Mouse (Mus musculus): ENCODE results near the gene Pard3b. TPM values are rescaled to one million over a fixed set of nuclear protein-coding genes. Genes with fewer than 3 reads are reported as not detected.

Gene Pard3b
- polyA plus RNA-seq, 1 experiment: 0.42 TPM

GRCm38 (mm10) chr1:62650491-62650890 is 1011.9 kb downstream of the Pard3b start:
- Histone ChIP-seq H3K4me1 (ENCODE audit: control insufficient read depth, insufficient read depth, low read length) (peaks cover 2% of the 10 kb centered on the region), H3K9ac (ENCODE audit: low read depth, poor library complexity, severe bottlenecking) (no peak overlapping the region), H3K36me3 (ENCODE audit: control insufficient read depth, insufficient read depth, low read length, poor library complexity, severe bottlenecking) (no peaks in the 10 kb centered on the region), H3K4me3 (ENCODE audit: low read depth, low read length) (no peak overlapping the region), H3K9me3 (replicated peaks; ENCODE audit: control insufficient read depth, insufficient read depth, low read length, poor library complexity, severe bottlenecking) (no peaks in the 10 kb centered on the region), H3K27ac (ENCODE audit: insufficient read depth, low read length) (no peak overlapping the region), H3K27me3 (ENCODE audit: control insufficient read depth, insufficient read depth, low read length, poor library complexity, severe bottlenecking) (no peaks in the 10 kb centered on the region; the same call in 1 of the 2 replicates)
- peak; percentile 44; the same call in 1 of the 2 replicates for TF ChIP-seq EP300 (IDR thresholded peaks at IDR 0.05; ENCODE audit: insufficient read depth, low read depth, low read length)
- TF ChIP-seq CTCF (IDR thresholded peaks at IDR 0.05; ENCODE audit: low read depth, low read length): no peak

GRCm38 (mm10) chr1:62654436-62654835 is 1015.8 kb downstream of the Pard3b start:
- no peak overlapping the region for H3K27ac ChIP-seq (ENCODE audit: insufficient read depth, low read length)
- H3K9ac ChIP-seq (ENCODE audit: low read depth, poor library complexity, severe bottlenecking): no peak overlapping the region
- H3K36me3 ChIP-seq (ENCODE audit: control insufficient read depth, insufficient read depth, low read length, poor library complexity, severe bottlenecking): no peaks in the 10 kb centered on the region
- TF ChIP-seq EP300 (IDR thresholded peaks at IDR 0.05; ENCODE audit: insufficient read depth, low read depth, low read length): no peak
- no peak for TF ChIP-seq POLR2A (IDR thresholded peaks at IDR 0.05; ENCODE audit: insufficient read depth, low read length)
- TF ChIP-seq CTCF (IDR thresholded peaks at IDR 0.05; ENCODE audit: low read depth, low read length): no peak
- H3K4me1 ChIP-seq (ENCODE audit: control insufficient read depth, insufficient read depth, low read length): peaks cover 2% of the 10 kb centered on the region
- no peak overlapping the region for H3K4me3 ChIP-seq (ENCODE audit: low read depth, low read length)
- H3K27me3 ChIP-seq (ENCODE audit: control insufficient read depth, insufficient read depth, low read length, poor library complexity, severe bottlenecking): no peaks in the 10 kb centered on the region; the same call in 1 of the 2 replicates
- no peaks in the 10 kb centered on the region for H3K9me3 ChIP-seq (replicated peaks; ENCODE audit: control insufficient read depth, insufficient read depth, low read length, poor library complexity, severe bottlenecking)

- Histone ChIP-seq H3K27me3 (ENCODE audit: control insufficient read depth, insufficient read depth, low read length, poor library complexity, severe bottlenecking) (no peaks in the 10 kb centered on the region; the same call in 1 of the 2 replicates), H3K9ac (ENCODE audit: low read depth, poor library complexity, severe bottlenecking) (no peak overlapping the region), H3K4me1 (ENCODE audit: control insufficient read depth, insufficient read depth, low read length) (no peaks in the 10 kb centered on the region), H3K9me3 (replicated peaks; ENCODE audit: control insufficient read depth, insufficient read depth, low read length, poor library complexity, severe bottlenecking) (no peaks in the 10 kb centered on the region), H3K36me3 (ENCODE audit: control insufficient read depth, insufficient read depth, low read length, poor library complexity, severe bottlenecking) (no peaks in the 10 kb centered on the region), H3K27ac (ENCODE audit: insufficient read depth, low read length) (no peak overlapping the region), H3K4me3 (ENCODE audit: low read depth, low read length) (no peak overlapping the region)
- TF ChIP-seq POLR2A (IDR thresholded peaks at IDR 0.05; ENCODE audit: insufficient read depth, low read length): no peak
- TF ChIP-seq CTCF (IDR thresholded peaks at IDR 0.05; ENCODE audit: low read depth, low read length): no peak
- TF ChIP-seq EP300 (IDR thresholded peaks at IDR 0.05; ENCODE audit: insufficient read depth, low read depth, low read length): 0 out of 2 replicates have a peak, but pooled peaks have one; percentile 13
Measured at GRCm38 (mm10) chr1:62664960-62665645, 1026.5 kb downstream of the Pard3b start.

GRCm38 (mm10) chr1:62665771-62666730 is 1027.4 kb downstream of the Pard3b start:
- no peak overlapping the region for H3K27ac ChIP-seq (ENCODE audit: insufficient read depth, low read length)
- H3K4me3 ChIP-seq (ENCODE audit: low read depth, low read length): no peak overlapping the region
- no peak overlapping the region for H3K9ac ChIP-seq (ENCODE audit: low read depth, poor library complexity, severe bottlenecking)
- no peaks in the 10 kb centered on the region for H3K4me1 ChIP-seq (ENCODE audit: control insufficient read depth, insufficient read depth, low read length)
- no peaks in the 10 kb centered on the region for H3K27me3 ChIP-seq (ENCODE audit: control insufficient read depth, insufficient read depth, low read length, poor library complexity, severe bottlenecking)
- H3K36me3 ChIP-seq (ENCODE audit: control insufficient read depth, insufficient read depth, low read length, poor library complexity, severe bottlenecking): no peaks in the 10 kb centered on the region
- no peaks in the 10 kb centered on the region for H3K9me3 ChIP-seq (replicated peaks; ENCODE audit: control insufficient read depth, insufficient read depth, low read length, poor library complexity, severe bottlenecking)
- TF ChIP-seq POLR2A (IDR thresholded peaks at IDR 0.05; ENCODE audit: insufficient read depth, low read length) (no peak), EP300 (IDR thresholded peaks at IDR 0.05; ENCODE audit: insufficient read depth, low read depth, low read length) (no peak), CTCF (IDR thresholded peaks at IDR 0.05; ENCODE audit: low read depth, low read length) (no peak)

GRCm38 (mm10) chr1:62666780-62667179 is 1028.2 kb downstream of the Pard3b start:
- Histone ChIP-seq H3K9me3 (replicated peaks; ENCODE audit: control insufficient read depth, insufficient read depth, low read length, poor library complexity, severe bottlenecking) (no peaks in the 10 kb centered on the region), H3K4me3 (ENCODE audit: low read depth, low read length) (no peak overlapping the region), H3K36me3 (ENCODE audit: control insufficient read depth, insufficient read depth, low read length, poor library complexity, severe bottlenecking) (no peaks in the 10 kb centered on the region), H3K27ac (ENCODE audit: insufficient read depth, low read length) (no peak overlapping the region), H3K27me3 (ENCODE audit: control insufficient read depth, insufficient read depth, low read length, poor library complexity, severe bottlenecking) (no peaks in the 10 kb centered on the region), H3K4me1 (ENCODE audit: control insufficient read depth, insufficient read depth, low read length) (no peaks in the 10 kb centered on the region), H3K9ac (ENCODE audit: low read depth, poor library complexity, severe bottlenecking) (no peak overlapping the region)
- TF ChIP-seq POLR2A (IDR thresholded peaks at IDR 0.05; ENCODE audit: insufficient read depth, low read length) (no peak), CTCF (IDR thresholded peaks at IDR 0.05; ENCODE audit: low read depth, low read length) (no peak), EP300 (IDR thresholded peaks at IDR 0.05; ENCODE audit: insufficient read depth, low read depth, low read length) (no peak)

Measured in ES-Bruce4 (cell line).